Mouse (Mus musculus) hindbrain, postnatal 0 days (tissue): ENCODE measurements around the gene Nedd8. TPM values are rescaled to one million over a fixed set of nuclear protein-coding genes. Genes with fewer than 3 reads are reported as not detected.

Source experiments
- ATAC-seq: fragments of 200-750 bp; cut with Nextera tagmentation; 2 replicates; pipeline ENCODE4 v1.8.0; 2017; ENCODE audit warnings: mild to moderate bottlenecking, moderate TSS enrichment, moderate library complexity
- DNase-seq: peaks from one replicate; pipeline ENCODE4 v3.0.0-alpha.2; 2015; ENCODE audit warnings: low spot score
- H3K27ac ChIP-seq: fragments of 300-500 bp; sonication (generic); 2 replicates; pipeline ENCODE4 v1.5.1; 2014; ENCODE audit warnings: mild to moderate bottlenecking
- H3K27me3 ChIP-seq: fragments of 300-500 bp; sonication (generic); 2 replicates; pipeline ENCODE4 v1.6.1; 2014; ENCODE audit warnings: low read length, mixed read lengths; ENCODE audit not compliant: insufficient read depth
- H3K36me3 ChIP-seq: fragments of 300-500 bp; sonication (generic); 2 replicates; pipeline ENCODE4 v1.6.1; 2014; ENCODE audit warnings: low read length, mixed read lengths; ENCODE audit not compliant: insufficient read depth
- H3K4me1 ChIP-seq: fragments of 300-500 bp; sonication (generic); 2 replicates; pipeline ENCODE4 v1.6.1; 2014; ENCODE audit warnings: antibody characterized with exemption, low read length, mixed read lengths; ENCODE audit not compliant: insufficient read depth
- H3K4me2 ChIP-seq: fragments of 300-500 bp; sonication (generic); 2 replicates; pipeline ENCODE4 v1.6.1; 2014; ENCODE audit warnings: low read depth, mild to moderate bottlenecking, low read length, moderate library complexity, mixed read lengths
- H3K4me3 ChIP-seq: fragments of 300-500 bp; sonication (generic); 2 replicates; pipeline ENCODE4 v1.5.1; 2014; ENCODE audit warnings: low read length
- H3K9ac ChIP-seq: fragments of 300-500 bp; sonication (generic); replicated peaks from 2 replicates; pipeline ENCODE4 v1.6.1; 2014; ENCODE audit warnings: mild to moderate bottlenecking, low read length, moderate library complexity, mixed read lengths
- H3K9me3 ChIP-seq: fragments of 300-500 bp; sonication (generic); 2 replicates; pipeline ENCODE4 v1.6.1; 2016; ENCODE audit warnings: low read length, mixed read lengths
- CTCF ChIP-seq: IDR thresholded peaks from 2 replicates; pipeline ENCODE4 v1.5.1; 2016; ENCODE audit warnings: antibody characterized with exemption, control low read depth, low read depth
- WGBS: fragments of 180-500 bp; shearing (Covaris S2); extraction: QIAGEN DNeasy Blood & Tissue Kit; methylation state at CpG from one replicate; pipeline ENCODE4 v1.1.7; 2014; 5-methylcytosine and 5-hydroxymethylcytosine counted together
- polyA plus RNA-seq: library from polyadenylated mRNA; unstranded; fragments of >200 nt; fragmentation: Nextera tagmentation; extraction: Ambion mirVana; gene quantifications from 2 replicates; pipeline ENCODE4 v1.2.1, GENCODE M21; 2015
- total RNA-seq: library from RNA; depleted of rRNA; stranded (reverse); fragments of >200 nt; gene quantifications from 2 replicates; pipeline ENCODE4 v1.2.3, GENCODE M21; 2014; rRNA removed

The Nedd8 gene
- total RNA-seq, result 128 and 143 TPM in 2 replicates
- polyA plus RNA-seq, result 629 TPM in 2 replicates

DNA sequence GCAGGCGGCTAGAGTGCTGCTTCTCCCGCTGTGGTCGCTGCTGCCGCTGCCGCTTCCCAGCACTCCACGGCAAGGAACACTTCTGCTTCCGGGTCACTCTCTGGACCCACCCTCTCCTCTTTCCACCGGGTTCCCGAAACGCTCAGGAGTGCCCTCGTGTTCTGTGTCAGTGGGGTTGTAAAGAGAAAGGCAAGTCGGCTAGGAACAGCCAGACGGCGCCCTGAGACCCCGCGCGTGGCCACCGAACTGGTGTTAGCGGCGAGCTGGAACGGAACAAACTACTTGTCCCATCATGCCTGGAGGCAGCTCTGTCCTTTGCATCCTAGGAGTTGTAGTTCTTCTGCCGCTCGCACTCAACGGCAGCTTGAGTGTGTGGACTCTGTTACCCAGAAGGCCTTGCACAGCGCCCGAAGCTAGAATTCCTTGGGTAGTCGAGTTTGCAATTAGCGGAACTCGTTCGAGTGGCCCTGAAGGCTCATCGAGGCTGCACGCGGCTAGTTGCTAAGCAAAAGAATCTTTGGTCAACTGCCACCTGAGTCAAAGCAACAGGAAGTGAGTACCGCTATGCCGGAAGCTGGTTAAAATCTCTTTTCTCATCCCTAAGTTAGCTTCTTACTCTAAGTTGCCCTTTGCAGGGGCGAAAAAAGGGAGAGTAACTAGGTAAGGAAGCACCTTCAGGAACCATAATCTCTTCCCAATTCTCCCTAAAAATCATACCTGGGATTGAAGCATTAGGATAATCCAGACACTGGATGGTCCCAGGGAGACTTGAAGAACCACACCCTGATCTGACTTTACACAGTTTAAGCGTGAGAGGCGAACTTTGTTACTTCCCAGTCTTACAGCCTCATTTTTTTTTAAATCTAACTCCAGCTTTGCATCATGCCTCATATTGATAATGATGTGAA lies at the start of gene Nedd8, which contains the start of gene Gmpr2:
Gene Nedd8, minus strand, starts transcription at position 292 of the 908 bp plus-strand sequence.
Gene Gmpr2, plus strand, starts transcription at position 109 of the 908 bp plus-strand sequence.
- TF ChIP-seq CTCF, result no peak
- ATAC-seq (peak; percentile 97), DNase-seq (peak; percentile 97)
- peak within 1 kb of the TSS; percentile 82 for H3K27ac ChIP-seq
- peak within 1 kb of the TSS; percentile 54 for H3K9ac ChIP-seq
- WGBS, result 1% methylated on average over 38 of the region's 38 CpGs
- H3K9me3 ChIP-seq, result no peaks in the 10 kb centered on the region
- peak within 1 kb of the TSS; percentile 62 for H3K4me2 ChIP-seq
- peak within 1 kb of the TSS; percentile 60 for H3K4me3 ChIP-seq
- H3K4me1 ChIP-seq, result peaks cover 4% of the 10 kb centered on the region
- no peaks in the 10 kb centered on the region for H3K27me3 ChIP-seq
- peaks cover 14% of the 10 kb centered on the region; the same call in 1 of the 2 replicates for H3K36me3 ChIP-seq

GRCm38 (mm10) chr14:55721076-55721475 lies 49.2 kb upstream of the Nedd8 start:
- H3K9me3 ChIP-seq, result no peaks in the 10 kb centered on the region
- no peaks in the 10 kb centered on the region for H3K27me3 ChIP-seq
- no peak for DNase-seq
- 0 out of 2 replicates have a peak, but pooled peaks cover 4% of the 10 kb centered on the region for H3K4me1 ChIP-seq
- H3K4me2 ChIP-seq, result peak overlapping the region; percentile 57
- H3K27ac ChIP-seq, result peak overlapping the region; percentile 75; the same call in 1 of the 2 replicates
- no peak for ATAC-seq
- no peak for TF ChIP-seq CTCF
- peak overlapping the region; percentile 60 for H3K4me3 ChIP-seq
- H3K36me3 ChIP-seq, result 0 out of 2 replicates have a peak, but pooled peaks cover 3% of the 10 kb centered on the region
- peak overlapping the region; percentile 60; the same call in 1 of the 2 replicates for H3K9ac ChIP-seq
- WGBS, result 69% methylated on average over 6 of the region's 6 CpGs

DNA sequence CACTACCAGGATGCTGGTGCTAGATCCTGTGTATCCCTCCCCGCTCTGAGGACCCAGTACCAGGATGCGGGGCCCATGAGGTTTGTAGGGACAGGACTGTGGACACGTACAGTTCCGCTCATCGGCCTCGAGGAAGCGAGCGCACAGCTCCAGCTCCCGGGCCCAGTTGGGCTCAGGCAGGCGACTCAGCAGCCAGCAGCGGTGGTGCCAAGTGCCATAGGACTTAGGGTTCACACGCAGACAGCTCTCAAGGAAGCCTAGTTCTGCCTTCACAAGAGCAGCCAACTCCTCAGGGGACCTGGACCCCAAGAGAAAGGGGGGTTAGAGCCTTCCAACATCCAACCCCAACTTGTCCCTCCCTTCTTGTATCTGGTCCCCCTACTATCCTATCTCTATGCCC lies 48.7 kb upstream of the Nedd8 start:
- H3K36me3 ChIP-seq, result 0 out of 2 replicates have a peak, but pooled peaks cover 3% of the 10 kb centered on the region
- ATAC-seq, result no peak
- H3K27me3 ChIP-seq, result no peaks in the 10 kb centered on the region
- no peak overlapping the region for H3K4me3 ChIP-seq
- H3K4me1 ChIP-seq, result 0 out of 2 replicates have a peak, but pooled peaks cover 4% of the 10 kb centered on the region
- H3K4me2 ChIP-seq, result no peak overlapping the region
- WGBS, result 93% methylated on average over 12 of the region's 12 CpGs
- H3K9ac ChIP-seq, result no peak overlapping the region
- no peak overlapping the region for H3K27ac ChIP-seq
- TF ChIP-seq CTCF, result no peak
- H3K9me3 ChIP-seq, result no peaks in the 10 kb centered on the region
- DNase-seq, result no peak

DNA sequence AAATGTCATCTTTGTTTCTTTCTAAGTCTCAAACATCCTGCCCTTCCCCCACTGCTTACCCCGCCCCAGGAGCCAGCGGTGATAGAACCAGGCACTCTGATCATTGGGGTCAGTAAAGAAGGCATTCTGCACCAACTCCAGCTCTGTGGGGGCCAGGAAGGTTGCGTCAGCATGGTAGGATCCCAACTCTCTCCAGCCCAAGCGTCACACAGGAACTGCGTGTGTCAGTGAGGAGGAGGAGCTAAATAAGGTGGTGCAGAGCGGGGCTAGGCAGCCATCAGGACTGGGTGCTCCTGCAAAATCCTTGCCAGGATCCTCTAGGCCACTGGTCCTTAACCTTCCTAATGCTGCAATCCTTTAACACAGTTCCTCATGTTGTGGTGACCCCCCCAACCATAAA lies 47.8 kb upstream of the Nedd8 start:
- Histone ChIP-seq H3K4me3 (no peak overlapping the region), H3K4me2 (no peak overlapping the region), H3K4me1 (0 out of 2 replicates have a peak, but pooled peaks cover 4% of the 10 kb centered on the region), H3K9me3 (no peaks in the 10 kb centered on the region), H3K9ac (no peak overlapping the region), H3K27me3 (no peaks in the 10 kb centered on the region), H3K36me3 (0 out of 2 replicates have a peak, but pooled peaks cover 3% of the 10 kb centered on the region), H3K27ac (no peak overlapping the region)
- DNase-seq (no peak), ATAC-seq (no peak)
- 88% methylated on average over 6 of the region's 6 CpGs for WGBS
- no peak for TF ChIP-seq CTCF

DNA sequence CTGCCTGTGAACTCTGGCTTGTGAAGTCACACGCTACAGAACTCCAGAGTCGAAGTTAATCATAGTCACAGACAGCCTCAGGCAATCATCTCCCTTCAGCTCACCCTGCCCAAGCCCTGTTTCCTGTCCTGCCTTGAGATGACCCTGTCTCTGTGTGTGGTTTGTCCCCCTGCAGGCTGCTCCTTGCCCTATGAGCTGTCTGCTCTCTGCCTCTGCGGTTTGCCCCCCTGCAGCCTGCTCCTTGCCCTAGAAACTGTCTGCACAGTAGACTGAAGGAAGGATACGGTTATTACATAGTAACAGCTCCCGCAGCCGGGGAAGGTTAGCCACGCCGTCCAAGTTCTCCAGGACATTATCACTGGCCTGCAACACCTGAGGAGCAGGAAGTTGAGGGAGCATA lies 45.0 kb upstream of the Nedd8 start:
- no peak for ATAC-seq
- H3K27ac ChIP-seq, result no peak overlapping the region
- TF ChIP-seq CTCF, result no peak

GRCm38 (mm10) chr14:55716271-55716670 lies 44.3 kb upstream of the Nedd8 start:
- 0 out of 2 replicates have a peak, but pooled peaks cover 3% of the 10 kb centered on the region for H3K36me3 ChIP-seq
- ATAC-seq (no peak), DNase-seq (no peak)
- 0 out of 2 replicates have a peak, but pooled peaks cover 5% of the 10 kb centered on the region for H3K27me3 ChIP-seq
- no peak overlapping the region for H3K4me3 ChIP-seq
- TF ChIP-seq CTCF, result no peak
- H3K4me1 ChIP-seq, result peaks cover 1% of the 10 kb centered on the region; the same call in 1 of the 2 replicates
- 93% methylated on average over 6 of the region's 6 CpGs for WGBS
- H3K4me2 ChIP-seq, result no peak overlapping the region
- H3K27ac ChIP-seq, result no peak overlapping the region
- no peaks in the 10 kb centered on the region for H3K9me3 ChIP-seq
- no peak overlapping the region for H3K9ac ChIP-seq

More for the DNA sequence above, 45.0 kb upstream of the Nedd8 start:
- no peak for DNase-seq
- Histone ChIP-seq H3K27me3 (0 out of 2 replicates have a peak, but pooled peaks cover 5% of the 10 kb centered on the region), H3K4me2 (no peak overlapping the region), H3K9ac (no peak overlapping the region), H3K9me3 (no peaks in the 10 kb centered on the region), H3K36me3 (0 out of 2 replicates have a peak, but pooled peaks cover 3% of the 10 kb centered on the region), H3K4me1 (peaks cover 4% of the 10 kb centered on the region; the same call in 1 of the 2 replicates), H3K4me3 (no peak overlapping the region)
- 83% methylated on average over 8 of the region's 8 CpGs for WGBS
